Mouse (Mus musculus) forebrain, embryonic 13.5 days (tissue): ENCODE measurements at regions not wholly inside any gene's neighbourhood (a gene's known extent, or its start where the extent isn't known, plus 50 kb on each side); places are given as distances from the start of the nearest gene placed in this dataset.
"Not testable (repeated sequence)": the region's sequence is repeated elsewhere in the genome, so short reads cannot be mapped to it uniquely, and the experiment has no call there.

Source experiments
- ATAC-seq: fragments of 200-750 bp; cut with Nextera tagmentation; 2 replicates; pipeline ENCODE4 v1.8.0; 2017
- H3K27ac ChIP-seq: fragments of 300-500 bp; sonication (generic); 2 replicates; pipeline ENCODE4 v1.5.1; 2015; ENCODE audit warnings: inconsistent platforms, mild to moderate bottlenecking, moderate library complexity
- H3K27me3 ChIP-seq: fragments of 300-500 bp; sonication (generic); 2 replicates; pipeline ENCODE4 v1.6.1; 2015; ENCODE audit warnings: mild to moderate bottlenecking, inconsistent platforms
- H3K36me3 ChIP-seq: fragments of 300-500 bp; sonication (generic); 2 replicates; pipeline ENCODE4 v1.6.1; 2015; ENCODE audit warnings: mild to moderate bottlenecking, inconsistent platforms; ENCODE audit not compliant: poor library complexity, severe bottlenecking
- H3K4me1 ChIP-seq: fragments of 300-500 bp; sonication (generic); 2 replicates; pipeline ENCODE4 v1.6.1; 2015; ENCODE audit warnings: inconsistent platforms
- H3K4me2 ChIP-seq: fragments of 300-500 bp; sonication (generic); 2 replicates; pipeline ENCODE4 v1.6.1; 2015; ENCODE audit warnings: inconsistent platforms, mild to moderate bottlenecking, moderate library complexity
- H3K4me3 ChIP-seq: fragments of 300-500 bp; sonication (generic); 2 replicates; pipeline ENCODE4 v1.5.1; 2015; ENCODE audit warnings: mild to moderate bottlenecking, inconsistent platforms
- H3K9ac ChIP-seq: fragments of 300-500 bp; sonication (generic); 2 replicates; pipeline ENCODE4 v1.6.1; 2015; ENCODE audit warnings: mild to moderate bottlenecking, inconsistent platforms
- H3K9me3 ChIP-seq: fragments of 300-500 bp; sonication (generic); replicated peaks from 2 replicates; pipeline ENCODE4 v1.6.1; 2016; ENCODE audit warnings: inconsistent platforms

GRCm38 (mm10) chr11:26660878-26661277 lies 67.1 kb upstream of the Vrk2 start:
- no peaks in the 10 kb centered on the region for H3K9me3 ChIP-seq
- no peaks in the 10 kb centered on the region for H3K36me3 ChIP-seq
- no peak overlapping the region for H3K4me2 ChIP-seq
- H3K4me3 ChIP-seq: no peak overlapping the region
- ATAC-seq: no peak
- no peak overlapping the region for H3K27ac ChIP-seq
- H3K27me3 ChIP-seq: no peaks in the 10 kb centered on the region
- H3K9ac ChIP-seq: no peak overlapping the region
- H3K4me1 ChIP-seq: no peaks in the 10 kb centered on the region

DNA sequence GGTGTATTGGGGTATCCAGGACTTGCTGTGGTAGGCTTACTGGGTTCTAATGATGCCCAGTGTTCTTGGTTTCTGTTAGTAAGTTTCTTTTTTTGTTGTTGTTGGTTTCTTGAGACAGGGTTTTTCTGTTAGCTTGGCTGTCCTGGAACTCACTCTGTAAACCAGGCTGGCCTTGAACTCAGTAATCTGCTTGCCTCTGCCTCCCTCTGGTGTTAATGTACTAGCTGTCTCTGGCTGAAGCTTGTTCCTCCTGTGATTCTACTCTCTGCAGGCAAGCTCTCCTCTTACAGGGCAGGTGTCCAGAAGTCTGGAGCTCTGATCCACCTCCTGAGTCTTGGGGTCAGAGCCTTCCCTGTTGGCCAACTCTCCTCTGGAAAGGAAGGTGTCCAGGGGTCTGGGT lies 55.4 kb upstream of the Vrk2 start:
- not testable (repeated sequence) for H3K4me1 ChIP-seq, ATAC-seq

More for the DNA sequence above, 55.4 kb upstream of the Vrk2 start:
- H3K36me3 ChIP-seq, H3K27ac ChIP-seq, H3K27me3 ChIP-seq, H3K4me2 ChIP-seq, H3K4me3 ChIP-seq, H3K9ac ChIP-seq, H3K9me3 ChIP-seq: not testable (repeated sequence)
